Mouse (Mus musculus) layer of hippocampus, adult 8-10 months (tissue): ENCODE measurements around the gene Fam83g. TPM values are rescaled to one million over a fixed set of nuclear protein-coding genes. Genes with fewer than 3 reads are reported as not detected.

Experiments used
- DNase-seq, 2 experiments: peaks; one replicate each; pipeline ENCODE4 v3.0.0; 2022; ENCODE audit warnings: low spot score in 2 of 2
- total RNA-seq, 4 experiments: library from RNA; stranded (reverse); gene quantifications; 2 replicates each; pipeline ENCODE4 v1.2.4; 2022

Gene Fam83g
- total RNA-seq, 4 experiments from 2014 or later: 0.06 to 0.20 (median 0.09) TPM; not detected in 1

DNA sequence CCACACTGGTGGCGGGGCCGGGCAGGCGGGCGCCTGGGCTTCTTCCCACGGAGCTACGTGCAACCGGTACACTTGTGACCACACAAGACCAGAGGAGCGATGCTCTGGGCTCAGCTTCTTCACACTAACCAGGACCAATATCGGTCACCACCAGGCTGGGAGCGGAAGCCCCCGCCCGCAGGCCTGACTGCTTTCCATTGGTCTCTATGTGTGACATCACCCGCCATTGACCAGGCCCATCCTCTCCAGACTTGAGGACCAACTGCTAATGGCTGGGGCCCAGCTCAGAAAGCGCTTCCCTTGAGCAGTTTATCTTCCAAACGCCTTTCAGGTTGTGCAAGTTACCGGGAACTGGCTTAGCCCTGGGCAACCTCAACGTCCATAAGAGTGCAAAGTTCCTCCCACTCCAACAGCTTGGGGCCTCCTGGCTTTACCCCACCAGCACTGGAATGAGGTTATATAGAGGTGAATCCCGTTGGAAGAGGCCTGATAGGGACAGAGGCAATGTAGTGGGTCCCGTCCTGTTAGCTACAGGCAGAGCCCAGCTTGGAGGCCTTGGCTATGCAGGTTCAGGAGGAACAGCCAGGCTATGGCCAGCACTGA, 12.0 kb upstream of the Fam83g start:
- no peak for DNase-seq

DNA sequence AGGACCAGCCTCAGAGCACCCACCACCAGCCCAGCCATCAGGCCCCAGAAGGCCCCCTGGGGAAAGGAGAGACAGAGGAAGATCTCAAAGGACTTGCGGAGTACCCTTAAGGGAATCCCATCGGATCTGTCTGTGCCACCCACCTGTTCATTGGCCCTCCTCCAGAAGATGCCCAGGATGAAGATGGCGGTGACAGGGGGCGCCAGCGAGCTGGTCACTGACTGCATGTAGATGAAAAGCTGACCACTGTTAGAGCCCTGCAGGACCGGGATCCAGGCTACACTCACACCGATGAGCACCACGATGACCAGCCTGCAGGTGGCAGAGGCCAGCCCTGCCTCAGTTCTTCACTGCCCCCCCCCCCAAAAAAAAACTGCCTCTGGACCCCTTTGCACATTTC, 10.2 kb upstream of the Fam83g start:
- DNase-seq: no peak

DNA sequence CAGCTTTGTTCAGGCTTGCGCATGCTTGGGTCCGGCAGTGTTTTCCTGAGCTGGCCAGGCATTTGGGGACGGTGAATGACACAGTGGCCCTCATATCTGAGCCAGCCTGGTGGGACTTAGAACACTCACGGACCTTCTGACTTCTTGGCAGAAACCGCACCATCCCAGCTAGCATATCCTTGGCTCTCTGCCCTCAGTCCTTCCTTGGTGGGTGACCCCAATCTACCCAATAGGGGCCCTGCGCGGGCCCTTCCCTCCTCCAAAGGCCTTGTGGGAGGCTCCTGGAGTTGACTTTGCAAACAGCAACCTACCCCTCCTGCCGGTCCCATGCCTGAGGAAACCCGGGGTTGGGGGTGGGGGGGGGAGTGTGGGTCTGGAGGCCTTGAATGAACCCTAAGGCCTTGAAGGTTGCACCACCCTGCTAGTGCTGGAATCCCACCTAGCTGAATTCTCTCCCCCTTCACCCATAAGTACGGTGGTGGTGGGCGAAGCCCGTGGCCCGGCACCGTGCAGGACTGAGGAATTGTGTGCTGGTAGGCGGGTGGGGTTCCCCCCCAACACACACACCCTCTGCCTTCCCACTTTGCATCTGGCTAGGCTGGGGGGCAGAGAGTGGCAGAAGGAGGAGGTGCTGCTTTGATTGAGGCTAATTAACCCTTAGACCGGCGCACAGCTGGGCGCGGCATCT, 9.6 kb upstream of the Fam83g start:
- no peak for DNase-seq

DNA sequence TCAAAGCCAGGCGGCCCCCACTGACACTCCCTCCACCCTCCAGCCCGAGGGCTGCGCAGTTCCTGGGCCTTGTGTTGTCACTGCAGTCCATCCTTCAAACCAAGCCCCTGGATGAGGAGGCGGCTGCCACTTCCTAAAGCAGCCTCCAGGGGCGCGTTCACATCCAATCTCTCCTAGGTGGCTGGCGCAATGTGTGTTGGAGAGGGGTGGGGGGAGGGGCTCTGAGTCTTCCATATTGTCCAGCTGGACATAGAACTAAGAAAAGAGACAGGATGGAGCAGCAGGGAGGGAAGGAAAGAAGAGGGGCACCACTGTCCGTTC, 9.1 kb upstream of the Fam83g start:
- DNase-seq: no peak

DNA sequence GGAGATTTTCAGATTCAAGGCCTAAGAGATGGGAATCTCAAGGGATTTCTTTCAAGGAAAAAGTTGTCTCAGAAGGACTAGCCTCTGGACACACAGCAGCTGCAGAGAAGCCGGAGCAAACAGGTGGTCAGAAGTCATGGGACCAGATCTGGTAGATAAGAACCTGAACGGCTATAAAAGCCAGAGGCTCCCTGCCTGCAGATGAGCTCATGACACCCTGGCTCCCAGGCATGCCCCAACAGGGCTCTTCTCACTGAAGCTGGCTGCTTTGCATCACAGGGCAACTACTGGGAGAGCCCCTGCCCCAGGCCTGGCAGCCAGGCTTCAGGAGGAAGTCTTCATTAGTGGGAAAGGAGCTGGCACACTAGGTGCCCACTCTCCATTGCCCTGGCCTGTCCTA, 8.6 kb upstream of the Fam83g start:
- DNase-seq: no peak

DNA sequence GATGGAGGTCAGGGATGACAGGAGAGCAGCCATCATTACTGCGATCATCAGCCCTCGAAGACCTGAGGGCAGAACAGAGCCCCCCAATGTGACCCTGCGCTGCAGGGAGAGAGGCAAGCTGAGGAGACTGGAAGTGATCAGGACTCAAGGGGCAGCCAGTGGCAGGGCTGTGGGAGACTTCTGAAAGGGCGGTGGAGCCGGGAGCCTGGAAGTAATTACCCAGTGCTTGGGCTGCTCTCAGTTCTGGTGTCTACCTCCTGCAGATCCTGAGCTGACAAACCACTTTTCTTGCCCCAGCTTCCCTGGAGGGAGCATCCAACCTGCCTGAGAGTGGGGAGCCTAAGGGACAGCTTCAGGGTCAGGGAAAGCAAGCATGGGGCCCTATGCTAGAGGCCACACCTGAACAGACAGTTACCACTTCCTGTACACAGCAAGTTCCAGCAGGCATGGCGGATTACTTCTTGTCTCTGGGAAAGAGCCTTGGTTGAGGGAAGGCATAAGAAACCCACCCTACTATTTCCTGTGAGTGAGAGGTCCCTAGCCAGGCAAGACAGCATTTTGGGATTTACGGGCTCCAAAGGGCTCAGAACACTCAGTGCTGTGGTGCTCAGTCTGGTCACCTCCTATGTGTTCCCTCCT, 7.6 kb upstream of the Fam83g start:
- no peak for DNase-seq

DNA sequence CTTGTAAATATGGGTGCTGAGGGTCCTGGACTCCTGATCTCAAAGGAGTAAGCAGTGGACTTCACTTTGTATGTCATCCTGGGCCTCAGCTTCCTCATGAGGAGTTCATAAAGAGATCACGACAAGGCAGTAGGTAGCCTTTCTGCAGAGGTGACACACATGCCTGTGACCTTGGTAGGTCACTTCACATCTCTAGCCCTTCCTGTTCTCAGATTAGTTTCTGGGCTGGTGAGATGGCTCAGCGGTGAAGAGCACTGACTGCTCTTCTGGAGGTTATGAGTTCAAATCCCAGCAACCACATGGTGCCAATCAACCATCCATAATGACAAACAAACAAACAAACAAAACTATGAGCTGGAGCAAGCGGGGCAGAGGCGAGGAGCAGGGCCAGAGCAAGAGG, 6.2 kb upstream of the Fam83g start:
- DNase-seq: no peak

DNA sequence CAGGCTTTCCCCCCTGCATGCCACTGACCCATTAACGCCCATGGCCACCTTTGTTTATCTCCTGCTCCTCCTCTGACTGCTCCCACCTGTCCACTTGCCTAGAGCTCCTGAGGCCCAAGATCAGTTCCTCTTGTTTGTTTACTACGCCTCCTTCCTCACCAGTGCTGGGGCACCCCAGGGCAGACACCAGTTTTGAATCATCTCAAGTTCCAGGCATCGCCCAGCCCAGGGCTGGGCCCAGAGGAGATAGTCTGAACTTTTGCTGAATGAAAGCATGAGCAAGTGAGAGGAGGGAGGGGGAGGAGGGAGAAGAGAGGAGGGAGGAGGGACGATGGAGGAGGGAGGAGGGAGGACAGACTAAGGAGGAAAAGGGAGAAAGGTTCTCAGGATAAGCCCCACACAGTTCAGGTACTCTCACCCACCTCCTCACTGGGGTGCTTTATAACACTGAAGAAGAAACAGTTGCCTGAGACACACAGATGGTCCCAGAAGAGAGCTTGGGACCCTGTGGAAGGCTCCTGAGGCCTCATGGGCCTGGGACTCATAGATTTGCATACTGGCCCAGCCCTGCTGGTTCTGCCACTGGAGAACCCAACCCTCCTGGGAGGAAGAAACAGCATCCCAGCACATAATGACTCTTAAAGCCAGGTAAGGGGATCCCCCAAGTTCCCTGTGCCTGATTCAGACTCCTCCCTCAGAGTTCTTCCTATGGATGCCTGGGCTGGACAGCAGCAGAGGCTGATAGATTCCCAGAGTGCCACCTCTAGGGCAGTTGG, 4.6 kb upstream of the Fam83g start:
- no peak for DNase-seq

DNA sequence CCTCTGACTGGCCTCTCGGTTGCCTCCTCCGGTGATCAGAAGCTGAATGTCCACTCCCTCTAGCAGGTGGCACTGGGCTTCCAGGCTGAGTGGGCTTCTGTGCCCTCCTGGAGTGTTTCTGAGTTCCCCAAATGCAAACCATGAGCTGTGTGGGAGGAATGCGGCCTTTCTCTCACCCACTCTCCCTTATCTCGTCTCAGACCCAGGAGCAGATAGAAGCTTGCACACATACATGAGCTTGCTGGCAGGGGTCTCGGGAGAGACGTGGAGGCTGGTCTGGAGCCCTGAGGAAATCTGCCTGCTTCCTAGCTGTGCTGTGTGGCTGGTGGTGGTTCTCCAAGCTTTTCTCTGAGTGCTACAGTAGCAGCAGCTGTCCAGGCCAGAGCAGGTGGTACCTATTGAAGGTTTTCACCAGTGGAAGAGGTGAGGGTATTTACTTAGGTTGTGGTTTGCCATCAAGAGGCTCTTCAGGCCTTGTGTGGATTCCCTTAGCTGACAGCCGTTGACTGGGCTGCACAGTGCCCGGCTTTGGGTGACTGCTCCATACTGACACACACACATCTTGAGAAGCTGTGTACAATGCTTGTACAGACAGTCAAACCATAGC, 1.3 kb downstream of the Fam83g start:
- no peak for DNase-seq

DNA sequence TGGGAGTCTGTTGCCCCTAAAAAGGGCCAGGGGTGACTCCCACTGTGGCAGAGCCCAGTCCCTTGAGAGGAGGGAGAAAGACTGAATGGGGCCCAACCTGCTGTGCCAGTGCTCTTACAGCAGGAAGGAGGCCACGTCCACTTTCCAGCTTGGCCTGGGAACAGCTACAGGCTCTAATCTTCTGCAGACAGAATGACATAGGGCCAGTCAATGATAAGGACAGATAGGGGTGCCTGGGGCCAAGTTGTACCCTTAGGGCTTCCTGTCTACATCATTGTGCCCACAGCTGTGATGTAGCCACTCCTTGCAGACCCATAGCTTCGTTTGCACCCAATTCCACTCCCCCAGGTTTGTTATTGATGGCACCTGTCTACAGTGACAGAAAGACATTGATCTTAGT, 2.2 kb downstream of the Fam83g start:
- no peak for DNase-seq

DNA sequence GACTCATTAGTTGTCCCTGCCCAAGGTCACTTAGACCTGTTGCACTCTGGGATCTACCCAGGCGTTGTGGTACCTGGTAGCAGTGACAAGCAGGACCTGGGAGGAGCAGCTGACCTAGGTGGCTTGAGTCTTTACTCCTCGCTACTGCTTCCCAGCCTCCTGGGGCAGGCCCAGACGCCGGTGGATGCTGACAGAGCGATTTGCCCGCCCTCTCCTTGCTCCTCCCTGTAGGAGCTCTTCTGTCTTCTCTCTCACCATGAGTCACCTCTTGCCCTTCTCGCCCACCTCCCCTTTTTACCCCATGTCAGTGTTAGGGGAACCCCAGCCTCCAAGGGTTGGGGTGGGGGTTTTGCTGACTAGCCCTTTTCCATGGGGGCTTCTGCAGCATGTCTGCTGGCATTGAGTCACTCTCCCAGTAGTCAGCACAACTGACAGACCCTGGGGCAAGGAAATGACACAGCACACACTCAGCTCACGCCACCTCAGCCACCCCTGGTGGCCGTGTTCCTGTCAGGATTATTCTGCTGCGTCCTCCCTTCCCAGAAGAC, 3.1 kb downstream of the Fam83g start:
- DNase-seq: no peak

DNA sequence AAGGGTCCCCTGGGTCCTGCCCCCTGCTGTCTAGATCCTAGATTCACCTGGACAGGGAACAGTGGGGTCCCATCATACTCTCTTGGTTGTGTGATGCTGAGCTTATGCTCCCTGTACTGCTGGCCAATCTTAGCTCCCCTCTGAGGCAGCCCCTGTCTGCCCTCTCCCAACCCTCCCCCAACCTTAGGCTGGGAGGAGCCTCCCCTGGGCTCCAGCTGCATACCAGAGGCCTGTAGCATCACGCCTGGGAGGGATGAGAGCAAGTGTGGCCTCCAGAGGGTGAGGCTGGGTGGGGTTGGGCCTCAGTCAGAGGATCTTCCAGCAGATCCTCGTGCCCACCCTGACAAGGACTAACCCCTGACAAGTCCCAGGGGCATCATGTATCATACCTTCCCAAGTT, 3.7 kb downstream of the Fam83g start:
- no peak for DNase-seq

DNA sequence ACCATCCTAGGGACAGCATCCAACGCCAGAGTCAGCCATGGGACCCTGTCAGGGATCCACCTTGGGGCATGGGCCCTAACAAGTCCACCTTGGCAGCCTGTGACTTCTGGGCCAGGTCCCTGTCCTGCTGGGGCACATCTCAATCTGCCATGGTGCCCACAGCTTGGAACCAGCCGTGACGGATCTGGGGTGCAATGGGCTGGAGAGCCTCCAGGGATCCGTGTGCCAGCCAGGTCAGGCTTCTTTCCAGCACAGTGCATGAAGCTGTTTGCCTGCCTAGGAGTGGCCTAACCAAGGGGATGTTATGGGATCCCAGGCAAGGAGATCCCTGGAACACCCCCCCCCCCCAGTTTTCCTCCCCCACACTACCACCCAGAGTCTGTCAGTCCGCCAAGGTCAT, 9.1 kb downstream of the Fam83g start:
- no peak for DNase-seq

DNA sequence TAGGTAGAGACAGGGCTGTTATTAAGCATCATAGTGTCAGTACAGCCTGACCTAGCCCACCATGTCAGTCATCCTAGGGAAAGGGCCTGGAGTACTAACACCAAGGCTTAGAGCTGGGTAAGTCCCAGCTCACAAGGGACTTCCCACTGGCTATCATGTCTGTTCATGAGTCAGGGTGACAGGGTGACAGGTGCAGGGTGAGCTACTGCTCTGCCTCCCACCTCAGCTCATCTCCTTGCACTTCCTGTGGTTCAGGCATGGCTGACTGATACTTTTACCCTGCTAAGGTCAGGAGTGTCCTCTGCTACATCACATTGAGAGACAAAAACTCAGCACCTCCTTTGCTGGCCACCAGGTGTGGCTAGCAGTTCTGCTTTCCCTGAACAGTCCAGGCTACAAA, 15.0 kb downstream of the Fam83g start:
- no peak for DNase-seq

DNA sequence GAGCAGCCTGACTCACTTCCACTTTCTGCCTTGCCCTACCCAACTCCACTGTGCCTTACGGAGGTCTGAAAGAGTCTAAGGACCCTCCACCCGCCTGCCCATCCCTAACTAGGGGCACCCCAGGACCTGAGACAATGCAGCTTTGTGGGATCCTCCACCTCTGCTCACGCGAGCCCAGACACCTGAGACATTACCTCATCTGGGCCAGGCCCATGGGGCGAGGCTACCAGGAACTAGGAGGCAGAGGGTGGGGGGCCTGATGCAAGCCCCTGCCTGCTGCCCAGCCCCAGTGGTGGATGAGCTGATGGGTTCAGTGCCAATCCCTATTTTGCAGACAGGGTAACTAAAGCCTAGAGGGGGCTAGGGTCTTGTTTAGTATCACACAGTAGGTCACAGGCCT, 15.6 kb downstream of the Fam83g start:
- DNase-seq: no peak

DNA sequence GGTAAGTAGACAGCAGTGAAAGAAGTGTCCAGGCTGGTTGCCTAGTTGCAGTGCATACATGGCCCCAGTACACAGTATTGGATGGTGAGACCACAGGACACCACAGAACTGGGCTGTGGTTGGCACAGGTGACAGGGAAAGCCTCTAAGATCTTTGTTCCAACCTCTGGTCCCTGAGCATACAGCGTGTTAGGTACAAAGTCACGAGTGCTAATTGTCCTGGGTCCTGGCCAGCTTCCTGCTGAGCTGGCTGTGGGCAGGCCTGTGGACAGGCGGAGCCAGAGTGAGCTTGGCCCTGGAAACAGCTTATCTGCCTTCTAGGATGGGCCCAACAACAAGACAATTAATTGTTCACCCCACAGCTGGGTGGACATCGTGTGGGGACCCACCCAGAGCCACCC, 16.0 kb downstream of the Fam83g start:
- no peak for DNase-seq

DNA sequence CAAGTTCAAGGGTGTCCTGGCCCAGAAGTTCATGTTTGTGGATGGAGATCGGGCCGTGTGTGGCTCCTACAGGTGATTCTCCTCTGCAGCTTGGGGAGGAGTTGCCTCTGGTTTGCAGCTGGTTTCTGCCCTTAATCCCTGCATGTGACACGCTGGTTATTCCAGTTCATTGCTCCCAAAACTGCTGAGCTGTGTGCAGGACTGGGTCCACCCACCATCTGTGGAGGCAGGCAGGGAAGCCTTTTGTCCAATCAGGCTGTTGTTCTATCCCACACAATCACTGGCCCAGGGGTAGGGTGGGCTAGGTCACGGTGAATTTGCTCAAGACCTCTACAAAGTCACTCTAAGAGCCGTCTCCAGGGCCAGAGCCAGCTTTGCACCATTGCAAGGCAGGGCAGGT, 17.8 kb downstream of the Fam83g start:
- no peak for DNase-seq

DNA sequence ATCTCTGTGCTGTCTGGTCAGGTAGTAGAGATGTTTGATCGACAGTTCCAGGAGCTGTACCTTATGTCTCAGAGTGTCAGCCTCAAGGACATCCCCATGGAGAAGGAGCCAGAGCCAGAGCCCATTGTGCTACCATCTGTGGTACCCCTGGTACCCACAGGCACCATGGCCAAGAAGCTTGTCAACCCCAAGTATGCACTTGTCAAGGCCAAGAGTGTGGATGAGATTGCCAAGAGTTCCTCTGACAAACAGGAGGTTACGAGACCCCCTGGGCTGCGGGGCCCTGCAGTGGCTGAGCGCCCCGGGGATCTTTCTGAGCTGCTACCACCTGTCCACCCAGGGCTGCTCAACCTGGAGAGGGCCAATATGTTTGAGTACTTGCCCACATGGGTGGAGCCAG, 18.6 kb downstream of the Fam83g start:
- no peak for DNase-seq

DNA sequence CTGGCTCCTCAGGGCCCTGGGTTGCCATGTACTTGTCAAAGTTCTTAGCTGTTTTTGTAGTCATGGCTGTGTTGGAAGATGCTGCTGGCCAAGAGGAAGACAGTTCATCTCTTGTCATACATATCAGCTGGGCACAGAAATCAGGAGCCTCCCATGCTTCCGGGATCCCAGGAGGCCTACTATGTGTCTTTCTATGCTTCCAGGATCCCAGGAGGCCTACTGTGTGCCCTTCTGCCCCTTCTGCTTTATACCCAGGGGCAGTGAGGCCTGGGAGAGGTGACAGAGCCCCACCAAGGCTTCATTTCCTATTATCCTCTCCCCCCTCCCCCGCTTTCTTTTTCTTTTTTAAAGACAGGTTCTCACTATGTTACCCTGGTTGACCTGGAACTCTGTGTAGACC, 21.7 kb downstream of the Fam83g start:
- DNase-seq: no peak

DNA sequence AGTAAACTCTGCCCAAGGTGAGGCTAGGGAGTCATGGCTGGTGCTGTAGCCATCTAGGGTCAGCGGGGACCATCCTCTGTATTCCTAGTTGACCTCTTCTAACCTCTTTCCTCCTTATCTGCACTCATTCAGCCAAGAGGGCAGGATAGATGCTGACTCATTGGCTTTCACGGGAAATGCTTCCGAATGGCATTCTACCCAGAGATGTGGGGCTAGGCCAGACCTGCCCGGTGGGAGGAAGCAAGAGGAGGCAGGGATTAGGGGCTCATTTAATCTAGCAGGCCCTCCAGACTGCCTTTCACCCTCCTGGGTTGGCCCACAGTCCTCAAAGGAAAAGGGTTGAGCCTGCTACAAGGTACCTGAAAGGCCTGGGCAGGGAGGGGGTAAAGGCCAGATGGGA, 22.3 kb downstream of the Fam83g start:
- DNase-seq: no peak

DNA sequence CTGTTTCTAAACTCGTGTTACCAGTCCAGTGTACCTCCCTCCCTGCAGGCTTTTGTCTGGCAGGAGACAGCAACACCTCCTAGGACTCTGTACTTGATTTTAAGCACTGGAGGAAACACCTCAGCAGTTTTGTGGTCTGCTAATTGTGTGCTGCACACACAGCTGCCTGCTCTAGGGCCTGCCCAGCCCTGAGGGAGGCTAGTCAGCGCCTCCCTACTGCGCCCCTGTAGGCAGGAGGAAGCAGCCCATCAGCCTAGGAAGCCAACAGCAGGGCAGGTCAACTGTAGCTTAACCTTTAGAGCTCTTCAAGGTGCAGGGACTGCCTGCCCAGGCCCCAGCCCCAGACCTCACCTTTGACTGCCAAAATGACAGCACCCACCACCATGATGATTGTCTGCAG, 25.0 kb downstream of the Fam83g start:
- DNase-seq: no peak
